Mouse (Mus musculus): ENCODE results near the gene Kif2c. TPM values are rescaled to one million over a fixed set of nuclear protein-coding genes. Genes with fewer than 3 reads are reported as not detected.

The Kif2c gene
- total and polyA plus RNA-seq, 2 experiments from 2014 or later, result 8.2 to 10.3 TPM

- H3K4me1 ChIP-seq (ENCODE audit: control insufficient read depth, insufficient read depth), result no peaks in the 10 kb centered on the region
- WGBS, result 86% methylated on average over 1 of the region's 1 CpGs
- H3K4me3 ChIP-seq (ENCODE audit: low read depth, low read length), result no peak overlapping the region
- TF ChIP-seq EP300 (IDR thresholded peaks at IDR 0.05; ENCODE audit: low read depth) (no peak), CTCF (IDR thresholded peaks at IDR 0.05; ENCODE audit: low read depth) (no peak)
- H3K36me3 ChIP-seq (replicated peaks; ENCODE audit: control insufficient read depth, insufficient read depth, low read length), result no peaks in the 10 kb centered on the region
- no peak overlapping the region for H3K9ac ChIP-seq (replicated peaks; ENCODE audit: low read depth, low read length)
- DNase-seq (ENCODE audit: low spot score), result no peak
- H3K4me2 ChIP-seq (ENCODE audit: low read depth, low read length), result no peak overlapping the region
- no peaks in the 10 kb centered on the region for H3K27me3 ChIP-seq (ENCODE audit: control insufficient read depth, insufficient read depth, low read length)
- no peak for ATAC-seq (ENCODE audit: insufficient read depth, low read depth)
- H3K27ac ChIP-seq (ENCODE audit: low read depth), result no peak overlapping the region
- H3K9me3 ChIP-seq (replicated peaks; ENCODE audit: control insufficient read depth, low read length), result no peaks in the 10 kb centered on the region
Observed at GRCm38 (mm10) chr4:117113237-117113636, 69.2 kb downstream of the Kif2c start.

- no peaks in the 10 kb centered on the region for H3K27me3 ChIP-seq (ENCODE audit: control insufficient read depth, insufficient read depth, low read length)
- no peak overlapping the region for H3K4me3 ChIP-seq (ENCODE audit: low read depth, low read length)
- no peak overlapping the region for H3K4me2 ChIP-seq (ENCODE audit: low read depth, low read length)
- ATAC-seq (ENCODE audit: insufficient read depth, low read depth) (no peak), DNase-seq (ENCODE audit: low spot score) (no peak)
- no peaks in the 10 kb centered on the region for H3K36me3 ChIP-seq (replicated peaks; ENCODE audit: control insufficient read depth, insufficient read depth, low read length)
- H3K4me1 ChIP-seq (ENCODE audit: control insufficient read depth, insufficient read depth), result no peaks in the 10 kb centered on the region
- no peak overlapping the region for H3K9ac ChIP-seq (replicated peaks; ENCODE audit: low read depth, low read length)
- no peaks in the 10 kb centered on the region for H3K9me3 ChIP-seq (replicated peaks; ENCODE audit: control insufficient read depth, low read length)
- H3K27ac ChIP-seq (ENCODE audit: low read depth), result no peak overlapping the region
- TF ChIP-seq CTCF (IDR thresholded peaks at IDR 0.05; ENCODE audit: low read depth) (no peak), EP300 (IDR thresholded peaks at IDR 0.05; ENCODE audit: low read depth) (no peak)
- WGBS, result 86% methylated on average over 11 of the region's 11 CpGs
Observed at GRCm38 (mm10) chr4:117110985-117111384, 71.5 kb downstream of the Kif2c start.

GRCm38 (mm10) chr4:117110249-117110648 is 72.2 kb downstream of the Kif2c start:
- Histone ChIP-seq H3K27ac (ENCODE audit: low read depth) (no peak overlapping the region), H3K36me3 (replicated peaks; ENCODE audit: control insufficient read depth, insufficient read depth, low read length) (no peaks in the 10 kb centered on the region), H3K4me1 (ENCODE audit: control insufficient read depth, insufficient read depth) (no peaks in the 10 kb centered on the region), H3K4me2 (ENCODE audit: low read depth, low read length) (no peak overlapping the region), H3K9me3 (replicated peaks; ENCODE audit: control insufficient read depth, low read length) (no peaks in the 10 kb centered on the region), H3K9ac (replicated peaks; ENCODE audit: low read depth, low read length) (no peak overlapping the region), H3K27me3 (ENCODE audit: control insufficient read depth, insufficient read depth, low read length) (no peaks in the 10 kb centered on the region), H3K4me3 (ENCODE audit: low read depth, low read length) (no peak overlapping the region)
- TF ChIP-seq CTCF (IDR thresholded peaks at IDR 0.05; ENCODE audit: low read depth), result no peak
- no peak for TF ChIP-seq EP300 (IDR thresholded peaks at IDR 0.05; ENCODE audit: low read depth)
- no peak for DNase-seq (ENCODE audit: low spot score)
- 86% methylated on average over 13 of the region's 13 CpGs for WGBS
- ATAC-seq (ENCODE audit: insufficient read depth, low read depth), result no peak

Small RNA genes lying within 50 kb of the gene (microRNA-seq; reads per million reads assigned to microRNA genes)
- not detected for gene Gm22398

Other genes starting within 250 kb of the Kif2c start
- 103 and 124 TPM in 2 replicates for gene Urod, start 188.2 kb downstream of the Kif2c start, total RNA-seq (2014; rRNA removed; ENCODE audit: low replicate concordance)
- 107 and 110 TPM in 2 replicates for gene Urod, start 188.2 kb downstream of the Kif2c start, polyA plus RNA-seq (2015; fragmentation: Nextera tagmentation; extraction: Ambion mirVana)
- 14.4 and 19.2 TPM in 2 replicates for gene Hectd3, start 187.3 kb downstream of the Kif2c start, total RNA-seq (2014; rRNA removed; ENCODE audit: low replicate concordance)
- gene Hectd3, start 187.3 kb downstream of the Kif2c start, polyA plus RNA-seq (2015; fragmentation: Nextera tagmentation; extraction: Ambion mirVana), result 5.3 and 5.6 TPM in 2 replicates
- gene Eif2b3, start 163.2 kb downstream of the Kif2c start, total RNA-seq (2014; rRNA removed; ENCODE audit: low replicate concordance), result 10.7 and 14.0 TPM in 2 replicates
- 25.7 and 27.5 TPM in 2 replicates for gene Eif2b3, start 163.2 kb downstream of the Kif2c start, polyA plus RNA-seq (2015; fragmentation: Nextera tagmentation; extraction: Ambion mirVana)
- 3.2 and 3.6 TPM in 2 replicates for gene Ptch2, start 86.6 kb downstream of the Kif2c start, total RNA-seq (2014; rRNA removed; ENCODE audit: low replicate concordance)
- gene Ptch2, start 86.6 kb downstream of the Kif2c start, polyA plus RNA-seq (2015; fragmentation: Nextera tagmentation; extraction: Ambion mirVana), result 1.2 and 1.4 TPM in 2 replicates
- gene Btbd19, start 56.9 kb downstream of the Kif2c start, total RNA-seq (2014; rRNA removed; ENCODE audit: low replicate concordance), result 7.4 and 8.6 TPM in 2 replicates
- gene Btbd19, start 56.9 kb downstream of the Kif2c start, polyA plus RNA-seq (2015; fragmentation: Nextera tagmentation; extraction: Ambion mirVana), result 2.7 and 2.8 TPM in 2 replicates
- not detected in 2 replicates for gene Tctex1d4, start 55.8 kb downstream of the Kif2c start, total RNA-seq (2014; rRNA removed; ENCODE audit: low replicate concordance)
- gene Tctex1d4, start 55.8 kb downstream of the Kif2c start, polyA plus RNA-seq (2015; fragmentation: Nextera tagmentation; extraction: Ambion mirVana), result 1.3 TPM in 1 of 2 replicates, not detected in the other
- gene Plk3, start 48.7 kb downstream of the Kif2c start, total RNA-seq (2014; rRNA removed; ENCODE audit: low replicate concordance), result 1.6 and 4.0 TPM in 2 replicates
- gene Plk3, start 48.7 kb downstream of the Kif2c start, polyA plus RNA-seq (2015; fragmentation: Nextera tagmentation; extraction: Ambion mirVana), result 1.6 and 1.9 TPM in 2 replicates
- 638 and 752 TPM in 2 replicates for gene Rps8, start 26.4 kb downstream of the Kif2c start, total RNA-seq (2014; rRNA removed; ENCODE audit: low replicate concordance)
- 456 and 475 TPM in 2 replicates for gene Rps8, start 26.4 kb downstream of the Kif2c start, polyA plus RNA-seq (2015; fragmentation: Nextera tagmentation; extraction: Ambion mirVana)
- gene Tmem53, start 69.3 kb upstream of the Kif2c start, total RNA-seq (2014; rRNA removed; ENCODE audit: low replicate concordance), result 43.2 and 65.9 TPM in 2 replicates
- 59.2 and 63.5 TPM in 2 replicates for gene Tmem53, start 69.3 kb upstream of the Kif2c start, polyA plus RNA-seq (2015; fragmentation: Nextera tagmentation; extraction: Ambion mirVana)
- 0.27 and 1.4 TPM in 2 replicates for gene Armh1, start 69.5 kb upstream of the Kif2c start, total RNA-seq (2014; rRNA removed; ENCODE audit: low replicate concordance)
- gene Armh1, start 69.5 kb upstream of the Kif2c start, polyA plus RNA-seq (2015; fragmentation: Nextera tagmentation; extraction: Ambion mirVana), result 0.18 and 0.25 TPM in 2 replicates